Mouse (Mus musculus): ENCODE results near the gene Pitpnm1. TPM values are rescaled to one million over a fixed set of nuclear protein-coding genes. Genes with fewer than 3 reads are reported as not detected.

The Pitpnm1 gene
- polyA plus RNA-seq, 1 experiment: 42.3 TPM

DNA sequence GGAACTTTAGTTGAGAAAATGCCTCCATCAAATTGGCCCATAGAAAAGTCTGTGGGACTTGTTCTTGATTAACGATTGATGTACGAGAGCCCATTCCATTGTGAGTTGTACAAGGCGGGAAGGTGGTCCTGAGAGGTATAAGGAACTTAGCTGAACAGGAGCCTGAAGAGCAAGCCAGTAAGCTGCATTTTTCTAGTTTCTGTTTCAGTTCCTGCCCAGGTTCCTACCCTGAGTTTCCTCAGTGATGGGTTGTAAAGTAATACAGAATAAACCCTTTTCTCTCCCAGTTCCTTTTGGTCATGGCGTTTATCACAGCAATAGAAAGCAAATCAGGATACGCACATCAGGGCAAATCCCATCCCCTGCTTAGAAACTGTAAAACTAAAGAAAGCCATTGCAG lies 38.1 kb downstream of the Pitpnm1 start:
- Histone ChIP-seq H3ac (ENCODE audit: control insufficient read depth, insufficient read length) (no peak overlapping the region), H3K4me2 (ENCODE audit: low read depth) (no peak overlapping the region), H3K79me2 (ENCODE audit: control insufficient read depth, insufficient read depth) (no peaks in the 10 kb centered on the region), H3K27me3 (ENCODE audit: control insufficient read depth, insufficient read depth, insufficient read length) (no peaks in the 10 kb centered on the region), H3K36me3 (ENCODE audit: control insufficient read depth, insufficient read depth) (no peaks in the 10 kb centered on the region), H3K4me3 (no peak overlapping the region)
- TF ChIP-seq TCF12 (IDR thresholded peaks at IDR 0.05; ENCODE audit: insufficient read depth, poor library complexity, severe bottlenecking): no peak
- TF ChIP-seq POLR2AphosphoS2 (IDR thresholded peaks at IDR 0.05; ENCODE audit: insufficient read length, low read depth): no peak
- TF ChIP-seq REST (IDR thresholded peaks at IDR 0.05; ENCODE audit: insufficient read depth, insufficient read length): no peak
- no peak for TF ChIP-seq POLR2A (IDR thresholded peaks at IDR 0.05; ENCODE audit: insufficient read length, low read depth)
- no peak for TF ChIP-seq USF1 (IDR thresholded peaks at IDR 0.05; ENCODE audit: low read depth)

DNA sequence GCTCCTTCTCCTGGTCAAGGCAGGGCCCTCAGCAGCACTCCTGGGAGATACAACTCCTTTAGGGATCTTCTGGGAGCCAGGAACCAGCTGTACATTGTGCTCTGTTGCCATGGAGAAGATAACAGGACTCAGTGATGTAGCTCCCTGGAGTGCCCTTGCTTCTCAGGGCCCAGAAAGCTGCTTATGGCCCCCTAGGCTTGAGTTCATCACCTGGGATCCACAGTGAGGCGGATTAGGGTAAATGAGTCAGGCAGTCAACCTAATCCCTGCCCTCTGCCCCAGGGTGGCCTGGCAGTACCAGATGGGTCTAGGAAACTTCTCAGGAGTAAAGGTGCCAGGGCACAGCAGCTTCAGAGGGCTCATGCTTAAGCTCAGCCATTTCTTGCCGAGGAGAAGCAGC lies 39.6 kb downstream of the Pitpnm1 start, which contains the start of gene Gpr152:
TSS of gene Gpr152 (plus strand) at position 342 of the 400 bp plus-strand sequence.
- TF ChIP-seq CEBPB (IDR thresholded peaks at IDR 0.05; ENCODE audit: insufficient read depth, poor library complexity, severe bottlenecking) (no peak), MYOD1 (IDR thresholded peaks at IDR 0.05; ENCODE audit: control insufficient read depth in 1 of 3, insufficient read length in 2 of 3, low read depth in 2 of 3) (no peak), MAX (IDR thresholded peaks at IDR 0.05; ENCODE audit: low read depth) (no peak), POLR2AphosphoS2 (IDR thresholded peaks at IDR 0.05; ENCODE audit: insufficient read length, low read depth) (no peak), USF1 (IDR thresholded peaks at IDR 0.05; ENCODE audit: low read depth) (no peak), MYOG (IDR thresholded peaks at IDR 0.05; ENCODE audit: control insufficient read depth in 1 of 3, insufficient read depth in 1 of 3, insufficient read length in 2 of 3, low read depth in 2 of 3) (no peak), TCF3 (IDR thresholded peaks at IDR 0.05; ENCODE audit: insufficient read length, low read depth) (no peak), SRF (IDR thresholded peaks at IDR 0.05; ENCODE audit: control insufficient read depth, insufficient read length, low read depth) (no peak), TCF12 (IDR thresholded peaks at IDR 0.05; ENCODE audit: insufficient read depth, poor library complexity, severe bottlenecking) (no peak), REST (IDR thresholded peaks at IDR 0.05; ENCODE audit: insufficient read depth, insufficient read length) (no peak), POLR2A (IDR thresholded peaks at IDR 0.05; ENCODE audit: insufficient read length, low read depth) (no peak), E2F4 (IDR thresholded peaks at IDR 0.05; ENCODE audit: insufficient read depth) (no peak)
- no peak within 1 kb of the TSS for H3ac ChIP-seq (ENCODE audit: control insufficient read depth, insufficient read length)
- H3K79me2 ChIP-seq (ENCODE audit: control insufficient read depth, insufficient read depth): no peaks in the 10 kb centered on the region

DNA sequence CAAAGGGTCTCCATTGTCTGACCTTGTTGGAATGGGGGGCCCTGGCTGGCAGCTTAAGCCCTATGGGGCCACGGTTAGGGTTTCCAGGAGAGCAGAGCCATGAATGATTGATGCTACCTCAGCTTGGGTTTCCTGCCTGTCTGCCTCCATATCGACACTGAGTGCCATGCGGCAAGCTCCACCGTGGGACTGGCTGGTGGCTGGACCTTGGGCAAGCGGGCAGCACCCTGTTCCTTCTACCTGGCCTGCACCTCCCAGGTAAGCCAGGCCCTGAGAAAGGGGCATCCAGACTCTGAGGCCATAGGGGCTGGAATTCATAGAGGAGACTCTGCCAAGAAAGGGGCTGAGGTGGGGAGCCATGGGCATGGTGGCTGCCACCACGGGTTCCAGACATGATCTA lies 40.3 kb downstream of the Pitpnm1 start:
- no peaks in the 10 kb centered on the region for H3K79me2 ChIP-seq (ENCODE audit: control insufficient read depth, insufficient read depth)
- no peak overlapping the region for H3ac ChIP-seq (ENCODE audit: control insufficient read depth, insufficient read length)
- H3K4me2 ChIP-seq (ENCODE audit: low read depth): no peak overlapping the region
- TF ChIP-seq REST (IDR thresholded peaks at IDR 0.05; ENCODE audit: insufficient read depth, insufficient read length) (no peak), POLR2A (IDR thresholded peaks at IDR 0.05; ENCODE audit: insufficient read length, low read depth) (no peak), E2F4 (IDR thresholded peaks at IDR 0.05; ENCODE audit: insufficient read depth) (no peak), MAX (IDR thresholded peaks at IDR 0.05; ENCODE audit: low read depth) (no peak), POLR2AphosphoS2 (IDR thresholded peaks at IDR 0.05; ENCODE audit: insufficient read length, low read depth) (no peak), TCF3 (IDR thresholded peaks at IDR 0.05; ENCODE audit: insufficient read length, low read depth) (no peak), MYOD1 (IDR thresholded peaks at IDR 0.05; ENCODE audit: control insufficient read depth in 1 of 3, insufficient read length in 2 of 3, low read depth in 2 of 3) (no peak), TCF12 (IDR thresholded peaks at IDR 0.05; ENCODE audit: insufficient read depth, poor library complexity, severe bottlenecking) (no peak), CEBPB (IDR thresholded peaks at IDR 0.05; ENCODE audit: insufficient read depth, poor library complexity, severe bottlenecking) (no peak), USF1 (IDR thresholded peaks at IDR 0.05; ENCODE audit: low read depth) (no peak), SRF (IDR thresholded peaks at IDR 0.05; ENCODE audit: control insufficient read depth, insufficient read length, low read depth) (no peak), MYOG (IDR thresholded peaks at IDR 0.05; ENCODE audit: control insufficient read depth in 1 of 3, insufficient read depth in 1 of 3, insufficient read length in 2 of 3, low read depth in 2 of 3) (no peak)
- no peaks in the 10 kb centered on the region for H3K27me3 ChIP-seq (ENCODE audit: control insufficient read depth, insufficient read depth, insufficient read length)
- no peaks in the 10 kb centered on the region for H3K36me3 ChIP-seq (ENCODE audit: control insufficient read depth, insufficient read depth)
- no peak overlapping the region for H3K4me3 ChIP-seq

More for the DNA sequence above, 39.6 kb downstream of the Pitpnm1 start, which contains the start of gene Gpr152:
- Histone ChIP-seq H3K4me2 (ENCODE audit: low read depth) (no peak within 1 kb of the TSS), H3K4me3 (no peak within 1 kb of the TSS), H3K27me3 (ENCODE audit: control insufficient read depth, insufficient read depth, insufficient read length) (no peaks in the 10 kb centered on the region), H3K36me3 (ENCODE audit: control insufficient read depth, insufficient read depth) (no peaks in the 10 kb centered on the region)

DNA sequence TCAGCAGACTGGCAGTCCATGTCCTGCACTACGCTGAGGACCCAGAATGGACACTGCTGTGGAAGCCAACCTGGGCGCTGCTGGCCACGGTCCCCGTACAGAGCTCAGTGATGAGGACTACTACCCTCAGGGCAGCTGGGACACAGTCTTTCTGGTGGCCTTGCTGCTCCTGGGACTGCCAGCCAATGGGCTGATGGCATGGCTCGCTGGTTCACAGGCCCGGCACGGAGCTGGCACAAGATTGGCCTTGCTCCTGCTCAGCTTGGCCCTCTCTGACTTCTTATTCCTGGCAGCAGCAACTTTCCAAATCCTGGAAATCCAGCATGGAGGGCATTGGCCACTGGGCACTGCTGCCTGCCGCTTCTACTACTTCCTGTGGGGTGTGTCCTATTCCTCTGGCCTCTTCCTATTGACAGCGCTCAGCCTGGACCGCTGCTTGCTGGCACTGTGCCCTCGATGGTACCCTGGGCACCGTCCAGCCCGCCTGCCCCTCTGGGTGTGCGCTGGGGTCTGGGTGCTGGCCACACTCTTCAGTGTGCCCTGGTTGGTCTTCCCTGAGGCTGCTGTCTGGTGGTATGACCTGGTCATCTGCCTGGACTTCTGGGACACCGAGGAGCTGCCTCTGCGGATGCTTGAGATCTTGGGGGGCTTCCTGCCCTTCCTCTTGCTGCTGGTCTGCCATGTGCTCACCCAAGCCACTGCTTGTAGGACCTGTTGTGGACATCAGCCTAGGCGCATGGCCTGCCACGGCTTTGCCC lies 42.8 kb downstream of the Pitpnm1 start:
- H3K4me3 ChIP-seq: no peak overlapping the region
- no peaks in the 10 kb centered on the region for H3K79me2 ChIP-seq (ENCODE audit: control insufficient read depth, insufficient read depth)
- H3K36me3 ChIP-seq (ENCODE audit: control insufficient read depth, insufficient read depth): no peaks in the 10 kb centered on the region
- H3ac ChIP-seq (ENCODE audit: control insufficient read depth, insufficient read length): no peak overlapping the region
- TF ChIP-seq MYOD1 (IDR thresholded peaks at IDR 0.05; ENCODE audit: control insufficient read depth in 1 of 3, insufficient read length in 2 of 3, low read depth in 2 of 3): no peak
- no peak for TF ChIP-seq TCF12 (IDR thresholded peaks at IDR 0.05; ENCODE audit: insufficient read depth, poor library complexity, severe bottlenecking)
- TF ChIP-seq E2F4 (IDR thresholded peaks at IDR 0.05; ENCODE audit: insufficient read depth): no peak
- no peak for TF ChIP-seq POLR2A (IDR thresholded peaks at IDR 0.05; ENCODE audit: insufficient read length, low read depth)
- TF ChIP-seq POLR2AphosphoS2 (IDR thresholded peaks at IDR 0.05; ENCODE audit: insufficient read length, low read depth): no peak
- TF ChIP-seq CEBPB (IDR thresholded peaks at IDR 0.05; ENCODE audit: insufficient read depth, poor library complexity, severe bottlenecking): no peak
- no peak for TF ChIP-seq USF1 (IDR thresholded peaks at IDR 0.05; ENCODE audit: low read depth)
- TF ChIP-seq SRF (IDR thresholded peaks at IDR 0.05; ENCODE audit: control insufficient read depth, insufficient read length, low read depth): no peak
- no peak for TF ChIP-seq REST (IDR thresholded peaks at IDR 0.05; ENCODE audit: insufficient read depth, insufficient read length)
- TF ChIP-seq MYOG (IDR thresholded peaks at IDR 0.05; ENCODE audit: control insufficient read depth in 1 of 3, insufficient read depth in 1 of 3, insufficient read length in 2 of 3, low read depth in 2 of 3): no peak
- TF ChIP-seq TCF3 (IDR thresholded peaks at IDR 0.05; ENCODE audit: insufficient read length, low read depth): no peak
- TF ChIP-seq MAX (IDR thresholded peaks at IDR 0.05; ENCODE audit: low read depth): no peak
- H3K27me3 ChIP-seq (ENCODE audit: control insufficient read depth, insufficient read depth, insufficient read length): no peaks in the 10 kb centered on the region
- no peak overlapping the region for H3K4me2 ChIP-seq (ENCODE audit: low read depth)
